Mouse (Mus musculus) bone marrow, adult 2 months (tissue): Measurements from ENCODE around the gene Clec1a.

Experiments used
- CTCF ChIP-seq: fragments of 200-500 bp; IDR thresholded peaks from 2 replicates; pipeline ENCODE4 v1.5.1; 2011; ENCODE audit warnings: low read length, control low read depth; ENCODE audit not compliant: control insufficient read depth, insufficient read depth
- POLR2A ChIP-seq: fragments of 200-500 bp; IDR thresholded peaks from 2 replicates; pipeline ENCODE4 v1.6.1; 2011; ENCODE audit warnings: low read depth, mild to moderate bottlenecking, control low read depth, low read length, borderline replicate concordance; ENCODE audit not compliant: control insufficient read depth

- TF ChIP-seq CTCF = no peak
- no peak for TF ChIP-seq POLR2A
Measured at GRCm38 (mm10) chr6:129425217-129425616, 26.6 kb downstream of the Clec1a start.
